Mouse (Mus musculus) cerebellum, adult 2 months (tissue): ENCODE measurements around the gene Lyrm7.

Experiments used
- CTCF ChIP-seq: fragments of 200-500 bp; IDR thresholded peaks from 2 replicates; pipeline ENCODE4 v1.5.1; 2011; ENCODE audit warnings: low read depth, mild to moderate bottlenecking, control low read depth, low read length, moderate library complexity, borderline replicate concordance; ENCODE audit not compliant: insufficient read depth
- POLR2A ChIP-seq: fragments of 200-500 bp; IDR thresholded peaks from 2 replicates; pipeline ENCODE4 v1.6.1; 2011; ENCODE audit warnings: low read length, control low read depth, borderline replicate concordance; ENCODE audit not compliant: insufficient read depth

- TF ChIP-seq CTCF (no peak), POLR2A (peak; percentile 76; the same call in 1 of the 2 replicates)
These were observed 72.9 kb downstream of the Lyrm7 start, which contains the start of gene Cdc42se2 for GRCm38 (mm10) chr11:54787488-54788474.
